ENCODE assay signal across 18 mouse cellular contexts in genomic region chr6:117159710-117160690, GRCm38 (mm10). TPM values are rescaled to one million over a fixed set of nuclear protein-coding genes. Genes with fewer than 3 reads are reported as not detected.
DNase-seq lines count a peak whose midpoint lies in the region; ATAC-seq and TF ChIP-seq lines count a peak whose summit lies in the region.
"Had no signal": no experiment of that assay in that cellular context is flagged by ENCODE, and none has a peak within 500 bp of the region (broad histone marks: within the 10 kb centered on the region; RNA-seq: fewer than 3 reads in every experiment).

No protein-coding gene starts in this region.

- intact Hi-C loops in heart, postnatal 10 days (cut with DNase I): loop anchor here (10.0 kb wide), 1 partner anchor 505 kb away; the partner anchor contains the start of gene Depp1

- peak; percentile 31 for ATAC-seq in Patski
- peak; percentile 67 for ATAC-seq in kidney, embryonic 15.5 days (replicated peaks; ENCODE audit: low FRiP score)
- peak; percentile 70; the same call in 1 of the 2 replicates for ATAC-seq in limb, embryonic 14.5 days (ENCODE audit: low FRiP score, low read depth)
- no peak for ATAC-seq in megakaryocyte, adult 5-6 weeks (ENCODE audit: poor library complexity, severe bottlenecking)
- no peak for ATAC-seq in hindbrain, embryonic 12.5 days (ENCODE audit: low FRiP score)
- ATAC-seq: forebrain, postnatal 0 days; liver, embryonic 12.5 days; lung, postnatal 0 days had no signal

- CTCF ChIA-PET in Patski (lab: Charles Lee): interaction anchor here (1.2 to 1.5 kb wide), 3 partner anchors 50 to 392 kb away, joined by 3 to 4 read pairs (median 4); no protein-coding TSS in a partner anchor

- TF ChIP-seq CTCF in Patski (IDR thresholded peaks at IDR 0.05): no peak

- H3K27me3 ChIP-seq in Patski: no peaks in the 10 kb centered on the region
- peaks cover 1% of the 10 kb centered on the region for H3K27me3 ChIP-seq in kidney, embryonic 15.5 days
- no peaks in the 10 kb centered on the region for H3K27me3 ChIP-seq in limb, embryonic 14.5 days (ENCODE audit: control insufficient read depth, insufficient read depth, low read length)
- H3K27me3 ChIP-seq in hindbrain, embryonic 12.5 days: no peaks in the 10 kb centered on the region
- H3K27me3 ChIP-seq: liver, embryonic 12.5 days had no signal

- WGBS in kidney, embryonic 15.5 days: 18% methylated on average over 16 of the region's 16 CpGs
- WGBS in limb, embryonic 14.5 days: 21% methylated on average over 16 of the region's 16 CpGs
- WGBS in hindbrain, embryonic 12.5 days: 74% methylated on average over 16 of the region's 16 CpGs

- H3K4me2 ChIP-seq in kidney, embryonic 15.5 days: no peak overlapping the region
- H3K4me2 ChIP-seq in limb, embryonic 14.5 days (replicated peaks; ENCODE audit: low read depth, low read length, severe bottlenecking): no peak overlapping the region
- H3K4me2 ChIP-seq in hindbrain, embryonic 12.5 days (replicated peaks): no peak overlapping the region
- H3K4me2 ChIP-seq: heart, embryonic 12.5 days; liver, embryonic 12.5 days had no signal

- H3K9me3 ChIP-seq in kidney, embryonic 15.5 days (replicated peaks): no peaks in the 10 kb centered on the region
- H3K9me3 ChIP-seq in limb, embryonic 14.5 days (ENCODE audit: control insufficient read depth, low read length): no peaks in the 10 kb centered on the region
- H3K9me3 ChIP-seq in hindbrain, embryonic 12.5 days (replicated peaks): no peaks in the 10 kb centered on the region
- H3K9me3 ChIP-seq: heart, embryonic 12.5 days; liver, embryonic 12.5 days; midbrain, embryonic 10.5 days had no signal

- POLR2A ChIA-PET in Patski (lab: Charles Lee): no interaction called here

- in situ Hi-C loops in Patski (cut with MboI; ENCODE audit: low pct_unique_long_range_greater_than_20kb): loop anchor here (5.0 to 10.0 kb wide), 5 partner anchors 63 to 667 kb away; partner anchors contain the start of gene Depp1

- TF ChIP-seq POLR2A in limb, embryonic 14.5 days (IDR thresholded peaks at IDR 0.05; ENCODE audit: borderline replicate concordance, extremely low read depth, insufficient read depth, insufficient read length): no peak

- H3K27ac ChIP-seq in kidney, embryonic 15.5 days: peak overlapping the region; percentile 70
- no peak overlapping the region for H3K27ac ChIP-seq in limb, embryonic 14.5 days (replicated peaks; ENCODE audit: low read depth, low read length)
- H3K27ac ChIP-seq in hindbrain, embryonic 12.5 days: no peak overlapping the region
- H3K27ac ChIP-seq: liver, embryonic 12.5 days; midbrain, embryonic 10.5 days had no signal

- peak; percentile 68 for DNase-seq in heart, adult 11 months
- no peak for DNase-seq in heart, postnatal 10 days
- no peak for DNase-seq in Patski (ENCODE audit: low read depth, low spot score)
- DNase-seq in limb, embryonic 14.5 days (ENCODE audit: low spot score): peak; percentile 25
- no peak for DNase-seq in frontal cortex, postnatal 36 days (ENCODE audit: low spot score in 2 of 2)
- DNase-seq: cerebellum, adult 18-20 months; forebrain, postnatal 0 days; heart, postnatal 4 days; right cerebral cortex, adult 18-20 months; spleen, adult 18-20 months; thymus, postnatal 36 days had no signal

- no peaks in the 10 kb centered on the region for H3K36me3 ChIP-seq in kidney, embryonic 15.5 days
- no peaks in the 10 kb centered on the region for H3K36me3 ChIP-seq in limb, embryonic 14.5 days (ENCODE audit: control insufficient read depth, insufficient read depth, low read length)
- no peaks in the 10 kb centered on the region for H3K36me3 ChIP-seq in hindbrain, embryonic 12.5 days
- H3K36me3 ChIP-seq: heart, embryonic 12.5 days; liver, embryonic 12.5 days; midbrain, embryonic 10.5 days had no signal

- peaks cover 31% of the 10 kb centered on the region for H3K4me1 ChIP-seq in kidney, embryonic 15.5 days
- H3K4me1 ChIP-seq in limb, embryonic 14.5 days (ENCODE audit: control insufficient read depth, insufficient read depth, low read length): peaks cover 19% of the 10 kb centered on the region
- peaks cover 4% of the 10 kb centered on the region; the same call in 1 of the 2 replicates for H3K4me1 ChIP-seq in hindbrain, embryonic 12.5 days
- H3K4me1 ChIP-seq: heart, embryonic 12.5 days; liver, embryonic 12.5 days had no signal

- no peak overlapping the region for H3K9ac ChIP-seq in kidney, embryonic 15.5 days
- no peak overlapping the region for H3K9ac ChIP-seq in limb, embryonic 14.5 days (ENCODE audit: low read depth, low read length, severe bottlenecking)
- H3K9ac ChIP-seq in hindbrain, embryonic 12.5 days: no peak overlapping the region
- H3K9ac ChIP-seq: forebrain, postnatal 0 days; heart, embryonic 12.5 days; liver, embryonic 12.5 days had no signal

- H3K4me3 ChIP-seq in kidney, embryonic 15.5 days (replicated peaks): no peak overlapping the region
- no peak overlapping the region for H3K4me3 ChIP-seq in limb, embryonic 14.5 days (replicated peaks; ENCODE audit: low read length)
- no peak overlapping the region for H3K4me3 ChIP-seq in hindbrain, embryonic 12.5 days
- H3K4me3 ChIP-seq: heart, embryonic 12.5 days; liver, embryonic 12.5 days; midbrain, embryonic 10.5 days had no signal

RNA-seq across cellular contexts. Expression of gene Cxcl12, which starts 8.3 kb away (rescaled TPM):
- total RNA-seq in heart, postnatal 10 days (2021): 100 to 1,000 TPM; 147 to 151 TPM
- 8.7 TPM for polyA plus RNA-seq in Patski (2021)
- polyA plus RNA-seq in kidney, embryonic 15.5 days (2015; fragmentation: Nextera tagmentation; extraction: Ambion mirVana): 140 and 158 TPM in 2 replicates
- 207 and 208 TPM in 2 replicates for polyA plus RNA-seq in limb, embryonic 14.5 days (2012; rRNA removed)
- polyA plus RNA-seq in limb, embryonic 14.5 days (2014; fragmentation: Nextera tagmentation; extraction: Ambion mirVana): 146 and 161 TPM in 2 replicates
- total RNA-seq in megakaryocyte, adult 5-6 weeks (2015): 8.8 and 9.7 TPM in 2 replicates
- total RNA-seq in megakaryocyte, adult 5-6 weeks (2017): 9.7 and 12.8 TPM in 2 replicates
- 79.3 and 91.9 TPM in 2 replicates for polyA plus RNA-seq in hindbrain, embryonic 12.5 days (2016; fragmentation: Nextera tagmentation; extraction: Ambion mirVana)

Comparison
In these comparisons a context has a peak if more than half of its experiments do, and no peak if none do; other contexts are left out.
1. DNase-seq: peak in heart, adult 11 months (single experiment) and limb, embryonic 14.5 days (single experiment); none in heart, postnatal 10 days (0 of 2), Patski (single experiment) and frontal cortex, postnatal 36 days (0 of 2).
2. ATAC-seq: peak in Patski (single experiment), kidney, embryonic 15.5 days (single experiment) and limb, embryonic 14.5 days (single experiment); none in megakaryocyte, adult 5-6 weeks (single experiment) and hindbrain, embryonic 12.5 days (single experiment).